Mouse (Mus musculus) adrenal gland, postnatal 36 days (tissue): ENCODE results near the gene Asic2. TPM values are rescaled to one million over a fixed set of nuclear protein-coding genes. Genes with fewer than 3 reads are reported as not detected.

Experiments used
- DNase-seq, 2 experiments: peaks; one replicate each; pipeline ENCODE4 v3.0.0; 2021; ENCODE audit warnings: mixed read lengths in 1 of 2
- total RNA-seq, 2 experiments: library from RNA; stranded (reverse); gene quantifications; 2 replicates each; pipeline ENCODE4 v1.2.3; 2021

Asic2 gene
- total RNA-seq, 2 experiments from 2014 or later = 1.7 TPM

- DNase-seq = no peak
These were observed 867.4 kb downstream of the Asic2 start for GRCm38 (mm10) chr11:81100829-81101228.

- DNase-seq = peak; percentile 86 to 88
These were observed 872.2 kb downstream of the Asic2 start for GRCm38 (mm10) chr11:81096011-81096410.

GRCm38 (mm10) chr11:81094581-81094980, 873.7 kb downstream of the Asic2 start:
- peak; percentile 51 to 63 for DNase-seq

- no peak for DNase-seq
These were observed 876.1 kb downstream of the Asic2 start for GRCm38 (mm10) chr11:81092161-81092560.

DNA sequence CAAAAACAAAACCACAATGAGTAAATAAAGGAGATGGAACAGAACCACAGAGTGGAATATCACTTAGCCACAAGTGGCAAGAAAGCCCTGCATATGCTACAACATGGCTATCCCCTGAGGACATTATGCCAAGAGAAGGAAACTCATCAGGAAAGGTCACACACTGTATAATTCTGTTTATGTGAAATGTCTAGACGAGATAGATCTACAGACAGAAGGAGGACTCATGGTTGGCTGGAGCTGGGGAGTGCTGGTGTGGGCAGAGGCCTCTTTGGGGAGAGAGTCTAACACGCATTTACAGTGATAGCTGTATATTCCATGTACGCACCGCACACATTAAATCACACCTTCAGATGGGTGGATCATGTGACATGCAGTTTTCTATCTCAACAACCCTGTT, 884.4 kb downstream of the Asic2 start:
- DNase-seq = no peak

DNA sequence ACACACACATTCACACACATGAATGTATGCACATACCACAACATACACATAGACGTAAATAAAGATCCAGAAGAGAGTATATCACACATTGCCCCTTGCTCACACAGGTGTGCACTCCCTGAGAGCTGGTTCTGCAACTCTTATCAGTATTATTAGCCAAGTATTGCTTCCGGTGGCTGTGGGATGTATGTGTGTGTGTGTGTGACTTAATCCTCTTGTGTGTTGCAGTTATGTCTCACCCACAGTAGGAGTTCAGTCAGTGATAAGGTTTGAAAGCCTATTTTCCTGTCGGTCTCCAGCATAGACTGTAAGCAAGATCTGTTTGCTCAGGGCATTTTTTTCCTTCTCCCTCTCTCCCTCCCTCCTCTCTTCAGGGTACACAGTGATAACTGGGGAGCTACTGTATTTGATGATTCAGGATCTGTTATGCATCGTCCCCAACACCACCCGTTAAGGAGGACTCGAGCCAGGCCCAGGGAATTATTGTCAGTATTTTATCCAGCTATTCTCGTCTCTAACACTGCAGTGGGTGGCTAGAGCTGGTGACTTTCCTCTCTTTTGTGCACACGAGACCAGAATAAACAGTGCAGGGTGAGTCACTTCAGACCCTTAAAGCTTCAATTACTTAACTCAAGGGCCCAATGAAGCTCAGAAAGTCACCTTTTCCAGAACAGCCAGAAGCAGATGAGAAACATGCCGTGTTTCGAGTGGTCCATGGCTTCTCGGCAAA, 888.0 kb downstream of the Asic2 start:
- no peak for DNase-seq

DNA sequence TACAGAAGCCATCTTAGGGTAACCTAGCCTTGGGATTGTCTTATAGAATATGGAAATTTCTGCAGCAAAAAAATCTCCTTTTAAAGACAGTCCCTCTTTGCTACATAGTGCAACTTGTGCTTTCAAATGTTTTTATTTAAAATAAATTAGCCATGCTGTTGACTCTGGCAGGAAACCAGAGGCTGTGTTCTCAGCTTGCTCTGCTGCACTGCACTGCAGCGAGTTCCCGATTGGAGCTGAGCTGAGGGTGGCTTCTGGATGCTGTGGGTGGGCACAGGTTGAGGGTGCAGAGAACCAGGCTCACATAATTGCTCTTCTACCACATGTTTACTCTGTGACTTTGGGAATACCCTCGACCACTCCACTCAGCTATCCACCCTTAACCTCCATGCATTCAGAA, 889.0 kb downstream of the Asic2 start:
- DNase-seq = no peak

DNA sequence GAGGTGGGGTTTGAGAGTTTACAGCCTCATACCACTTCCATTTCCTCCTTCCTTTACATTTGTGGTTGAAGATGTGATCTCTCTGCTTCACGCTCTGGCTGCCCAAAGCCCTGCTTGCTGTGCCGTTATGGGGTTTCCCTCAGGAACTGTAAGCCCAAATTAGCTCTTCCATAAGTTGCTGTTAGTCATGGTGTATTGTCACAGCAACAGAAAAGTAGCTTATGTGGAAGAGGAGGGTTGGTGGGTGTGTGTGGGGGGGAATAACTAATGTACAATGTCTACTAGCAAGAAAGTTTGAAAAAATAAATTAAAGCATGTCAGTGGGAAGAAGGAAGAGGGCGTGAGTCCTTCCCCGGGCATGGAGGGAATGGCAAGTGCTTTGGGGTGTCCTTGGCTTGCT, 896.4 kb downstream of the Asic2 start:
- no peak for DNase-seq

- DNase-seq = no peak
These were observed 902.9 kb downstream of the Asic2 start for GRCm38 (mm10) chr11:81065386-81065785.

GRCm38 (mm10) chr11:81064006-81064405, 904.3 kb downstream of the Asic2 start:
- DNase-seq = peak; percentile 33 to 69

- no peak for DNase-seq
These were observed 908.2 kb downstream of the Asic2 start for GRCm38 (mm10) chr11:81060077-81060476.

- DNase-seq = no peak
These were observed 908.7 kb downstream of the Asic2 start for GRCm38 (mm10) chr11:81059546-81059945.

- no peak for DNase-seq
These were observed 910.8 kb downstream of the Asic2 start for GRCm38 (mm10) chr11:81057506-81057905.

DNA sequence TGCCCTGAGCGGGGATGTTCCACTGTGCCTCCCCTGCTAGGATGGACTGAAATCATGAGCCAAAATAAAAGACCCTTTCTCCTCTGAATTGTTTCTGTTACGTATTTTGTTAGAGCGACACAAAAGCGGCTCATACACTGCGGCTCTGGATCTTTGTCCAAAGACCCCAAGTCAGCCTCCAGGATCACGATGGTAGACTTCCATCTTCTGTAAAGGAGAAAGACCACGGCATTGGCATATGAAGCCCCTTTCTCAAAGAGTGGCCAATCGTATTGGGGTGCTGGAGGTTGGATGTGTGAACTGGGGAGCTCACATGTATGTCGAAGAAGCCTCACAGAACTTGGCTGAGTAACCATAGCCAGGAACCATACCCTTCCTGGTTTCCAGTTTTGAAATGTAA, 911.5 kb downstream of the Asic2 start:
- DNase-seq = no peak

GRCm38 (mm10) chr11:81055446-81056145, 912.7 kb downstream of the Asic2 start:
- DNase-seq = no peak

- no peak for DNase-seq
These were observed 914.4 kb downstream of the Asic2 start for GRCm38 (mm10) chr11:81053826-81054225.

DNA sequence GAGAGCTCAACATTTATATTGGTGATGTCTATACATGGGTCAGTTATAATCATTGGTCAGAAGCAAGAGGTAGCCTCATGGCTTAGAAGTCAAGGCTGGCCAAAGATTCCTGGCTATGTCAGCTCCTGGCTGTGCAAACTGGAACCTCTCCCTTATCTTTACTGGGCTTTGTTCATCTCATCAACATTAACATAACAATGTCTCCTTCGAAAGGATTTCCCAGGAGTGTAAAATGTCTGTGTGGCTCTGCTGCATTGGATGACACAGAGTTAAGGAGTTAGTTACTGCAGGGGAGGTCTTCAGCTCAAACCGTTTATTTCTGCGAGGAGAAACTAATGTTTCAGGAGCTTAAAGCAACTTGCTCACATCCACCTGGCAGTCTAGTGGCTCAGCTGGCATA, 926.6 kb downstream of the Asic2 start:
- no peak for DNase-seq

GRCm38 (mm10) chr11:81039976-81040375, 928.3 kb downstream of the Asic2 start:
- DNase-seq = no peak

DNA sequence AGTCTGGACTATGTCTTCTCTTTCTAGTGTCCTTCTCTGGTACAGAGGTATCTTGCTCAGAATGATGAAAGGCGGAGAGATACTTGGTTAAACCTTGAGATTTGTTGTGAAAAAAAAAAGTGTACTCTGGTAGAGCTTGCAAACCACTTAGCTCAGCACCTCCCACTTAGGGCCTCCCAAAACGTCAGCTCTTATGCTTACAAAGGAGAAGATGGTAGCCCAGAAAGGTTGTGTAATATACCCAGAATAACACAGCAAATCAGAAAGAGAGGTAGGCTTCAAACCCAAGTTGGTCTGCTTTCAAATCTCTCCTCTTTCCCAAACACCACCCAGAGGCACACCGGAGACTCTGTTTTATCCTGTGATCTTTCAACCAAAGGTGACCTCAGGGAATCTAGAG, 936.1 kb downstream of the Asic2 start:
- DNase-seq = no peak

GRCm38 (mm10) chr11:81014776-81015175, 953.5 kb downstream of the Asic2 start:
- DNase-seq = no peak

- DNase-seq = no peak
These were observed 954.8 kb downstream of the Asic2 start for GRCm38 (mm10) chr11:81013501-81013900.

GRCm38 (mm10) chr11:81010766-81011165, 957.5 kb downstream of the Asic2 start:
- DNase-seq = no peak

GRCm38 (mm10) chr11:81009366-81009765, 958.9 kb downstream of the Asic2 start:
- DNase-seq = no peak

- peak; percentile 6 to 32 for DNase-seq
These were observed 962.4 kb downstream of the Asic2 start for GRCm38 (mm10) chr11:81005831-81006230.
